Mouse (Mus musculus) testis, postnatal 14 days (tissue): ENCODE results near the gene Zfp874a.
"Not testable (repeated sequence)": the region's sequence is repeated elsewhere in the genome, so short reads cannot be mapped to it uniquely, and the experiment has no call there.

ENCODE experiments used
- DNase-seq: peaks from one replicate; pipeline ENCODE4 v3.0.0; 2021; ENCODE audit warnings: low spot score

Gene Zfp874a

DNA sequence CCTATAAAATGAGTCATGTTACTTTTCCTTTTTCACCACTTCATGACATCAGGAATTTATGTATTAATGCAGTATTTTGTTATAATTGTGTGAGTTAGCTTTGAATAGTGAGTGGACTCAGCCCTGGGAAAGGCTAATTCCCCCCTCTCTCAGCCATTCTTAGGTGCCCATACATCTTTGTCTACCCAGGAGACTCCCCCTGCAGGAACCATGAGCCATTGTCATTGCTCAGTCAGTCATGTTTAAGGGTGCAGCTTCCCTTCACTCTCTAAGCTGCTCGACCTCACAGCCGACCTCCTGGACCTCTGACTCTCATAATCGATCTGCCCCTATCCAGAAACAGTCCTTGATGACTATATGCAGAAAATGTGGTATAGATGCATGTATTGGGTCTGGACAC lies 75.2 kb downstream of the Zfp874a start:
- not testable (repeated sequence) for DNase-seq

DNA sequence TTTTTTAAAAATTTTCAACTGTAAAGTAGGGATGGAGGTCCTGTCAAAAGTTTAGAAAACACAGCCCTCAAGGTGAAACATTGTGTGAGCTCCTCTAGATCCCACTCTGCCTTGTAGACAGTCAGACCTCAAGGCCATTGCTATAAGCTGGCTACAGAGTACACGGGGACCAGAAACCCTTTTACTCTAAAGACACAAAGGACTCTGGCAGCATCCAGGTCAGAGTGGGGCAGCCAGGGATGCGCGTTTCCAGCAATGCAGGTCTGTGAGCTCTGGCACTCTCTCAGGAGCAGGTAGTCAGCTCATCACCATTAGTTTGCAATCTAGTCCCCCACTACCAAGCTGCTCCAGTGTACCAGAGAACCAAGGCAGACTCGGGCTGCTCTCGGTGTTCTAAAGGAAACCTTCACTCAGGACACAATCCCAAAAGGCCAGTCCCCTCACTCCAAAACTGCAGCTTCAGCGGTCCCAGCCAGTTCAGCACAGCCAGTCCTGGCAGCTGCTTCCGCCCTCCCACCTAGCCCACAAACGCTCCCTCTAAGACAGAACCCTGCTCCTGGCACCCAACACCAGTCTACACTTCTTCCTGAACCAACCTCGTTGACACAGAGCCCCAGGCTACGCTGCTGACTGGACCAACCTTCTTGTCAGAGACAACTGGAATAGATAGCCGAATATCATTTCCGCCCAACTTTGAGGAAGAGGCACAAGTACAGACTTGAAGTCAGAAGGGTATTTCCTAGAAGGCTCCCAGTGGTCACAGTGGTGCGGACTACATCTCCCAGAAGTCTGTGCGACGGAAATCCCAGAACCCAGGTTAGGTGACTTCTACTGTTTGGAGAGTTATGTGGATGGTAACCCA lies 76.1 kb downstream of the Zfp874a start, which contains the start of the genes Gm28041 and Zfp456:
Gm28041 (minus strand) TSS at position 684 of the 862 bp plus-strand sequence.
Zfp456 (minus strand) TSS at position 761 of the 862 bp plus-strand sequence.
- DNase-seq = peak; percentile 55
